Mouse (Mus musculus): ENCODE results near the gene Plagl2.
"Not testable (repeated sequence)": the region's sequence is repeated elsewhere in the genome, so short reads cannot be mapped to it uniquely, and the experiment has no call there.

Plagl2 gene

GRCm38 (mm10) chr2:153241250-153242014 lies at the start of gene Plagl2, which contains the start of gene Pofut1:
Gene Plagl2, minus strand, starts transcription at chr2:153241426.
Gene Pofut1, plus strand, starts transcription at chr2:153241533.
- DNase-seq (ENCODE audit: inconsistent age in 2 of 2, low spot score in 1 of 2) = peak; percentile 94 to 96

- peak; percentile 82 to 90 for DNase-seq (ENCODE audit: inconsistent age in 2 of 2, low spot score in 1 of 2)
These were observed 46.6 kb upstream of the Plagl2 start for GRCm38 (mm10) chr2:153287835-153288234.

GRCm38 (mm10) chr2:153286524-153286923 lies 45.3 kb upstream of the Plagl2 start:
- no peak for DNase-seq (ENCODE audit: inconsistent age in 2 of 2, low spot score in 1 of 2)

- no peak for DNase-seq (ENCODE audit: inconsistent age in 2 of 2, low spot score in 1 of 2)
These were observed 42.7 kb upstream of the Plagl2 start for GRCm38 (mm10) chr2:153283919-153284318.

- no peak for DNase-seq (ENCODE audit: inconsistent age in 2 of 2, low spot score in 1 of 2)
These were observed 37.1 kb upstream of the Plagl2 start for GRCm38 (mm10) chr2:153278357-153278756.

- DNase-seq (ENCODE audit: inconsistent age in 2 of 2, low spot score in 1 of 2) = not testable (repeated sequence)
These were observed 35.6 kb upstream of the Plagl2 start for GRCm38 (mm10) chr2:153276846-153277245.

- DNase-seq (ENCODE audit: inconsistent age in 2 of 2, low spot score in 1 of 2) = no peak
These were observed 35.2 kb upstream of the Plagl2 start for GRCm38 (mm10) chr2:153276440-153276839.

GRCm38 (mm10) chr2:153275577-153275976 lies 34.4 kb upstream of the Plagl2 start:
- DNase-seq (ENCODE audit: inconsistent age in 2 of 2, low spot score in 1 of 2) = not testable (repeated sequence)

- peak; percentile 67 to 85 for DNase-seq (ENCODE audit: inconsistent age in 2 of 2, low spot score in 1 of 2)
These were observed 33.7 kb upstream of the Plagl2 start for GRCm38 (mm10) chr2:153274919-153275247.

- not testable (repeated sequence) for DNase-seq (ENCODE audit: inconsistent age in 2 of 2, low spot score in 1 of 2)
These were observed 33.1 kb upstream of the Plagl2 start for GRCm38 (mm10) chr2:153274200-153274918.

GRCm38 (mm10) chr2:153270231-153270915 lies 29.1 kb upstream of the Plagl2 start:
- not testable (repeated sequence) for DNase-seq (ENCODE audit: inconsistent age in 2 of 2, low spot score in 1 of 2)

GRCm38 (mm10) chr2:153267331-153267730 lies 26.1 kb upstream of the Plagl2 start:
- no peak for DNase-seq (ENCODE audit: inconsistent age in 2 of 2, low spot score in 1 of 2)

GRCm38 (mm10) chr2:153263053-153263452 lies 21.8 kb upstream of the Plagl2 start:
- DNase-seq (ENCODE audit: inconsistent age in 2 of 2, low spot score in 1 of 2) = no peak

GRCm38 (mm10) chr2:153259864-153260674 lies 18.8 kb upstream of the Plagl2 start:
- no peak for DNase-seq (ENCODE audit: inconsistent age in 2 of 2, low spot score in 1 of 2)

GRCm38 (mm10) chr2:153259030-153259863 lies 18.0 kb upstream of the Plagl2 start:
- DNase-seq (ENCODE audit: inconsistent age in 2 of 2, low spot score in 1 of 2) = no peak

GRCm38 (mm10) chr2:153256604-153257003 lies 15.4 kb upstream of the Plagl2 start:
- DNase-seq (ENCODE audit: inconsistent age in 2 of 2, low spot score in 1 of 2) = no peak

- DNase-seq (ENCODE audit: inconsistent age in 2 of 2, low spot score in 1 of 2) = no peak
These were observed 8.5 kb upstream of the Plagl2 start for GRCm38 (mm10) chr2:153249751-153250150.

GRCm38 (mm10) chr2:153242156-153242555 lies 930 bp upstream of the Plagl2 start:
- DNase-seq (ENCODE audit: inconsistent age in 2 of 2, low spot score in 1 of 2) = peak; percentile 63 to 79

GRCm38 (mm10) chr2:153240701-153241235 lies 458 bp downstream of the Plagl2 start:
- DNase-seq (ENCODE audit: inconsistent age in 2 of 2, low spot score in 1 of 2) = peak; percentile 48 to 79

Measured in adrenal gland, adult (tissue).